Mouse (Mus musculus) lung, postnatal 0 days (tissue): ENCODE data around the gene Trim2. TPM values are rescaled to one million over a fixed set of nuclear protein-coding genes. Genes with fewer than 3 reads are reported as not detected.

Source experiments
- ATAC-seq: fragments of 200-750 bp; cut with Nextera tagmentation; 2 replicates; pipeline ENCODE4 v1.8.0; 2017; ENCODE audit warnings: moderate library complexity
- DNase-seq: peaks from one replicate; pipeline ENCODE4 v3.0.0-alpha.2; 2016; ENCODE audit warnings: low spot score
- H3K27ac ChIP-seq: fragments of 300-500 bp; sonication (generic); 2 replicates; pipeline ENCODE4 v1.5.1; 2014; ENCODE audit warnings: antibody characterized with exemption, mild to moderate bottlenecking, low read length, mixed read lengths
- H3K27me3 ChIP-seq: fragments of 300-500 bp; sonication (generic); replicated peaks from 2 replicates; pipeline ENCODE4 v1.6.1; 2014; ENCODE audit warnings: low read length, mixed read lengths; ENCODE audit not compliant: insufficient read depth
- H3K36me3 ChIP-seq: fragments of 300-500 bp; sonication (generic); 2 replicates; pipeline ENCODE4 v1.6.1; 2014; ENCODE audit warnings: low read length, mixed read lengths; ENCODE audit not compliant: insufficient read depth
- H3K4me1 ChIP-seq: fragments of 300-500 bp; sonication (generic); 2 replicates; pipeline ENCODE4 v1.6.1; 2014; ENCODE audit warnings: antibody characterized with exemption, low read depth, low read length, mixed read lengths; ENCODE audit not compliant: insufficient read depth
- H3K4me2 ChIP-seq: fragments of 300-500 bp; sonication (generic); replicated peaks from 2 replicates; pipeline ENCODE4 v1.6.1; 2014; ENCODE audit warnings: low read depth, mild to moderate bottlenecking, low read length, moderate library complexity, mixed read lengths
- H3K4me3 ChIP-seq: fragments of 300-500 bp; sonication (generic); 2 replicates; pipeline ENCODE4 v1.5.1; 2014; ENCODE audit warnings: low read depth, low read length
- H3K9ac ChIP-seq: fragments of 300-500 bp; sonication (generic); replicated peaks from 2 replicates; pipeline ENCODE4 v1.6.1; 2014; ENCODE audit warnings: low read depth, mild to moderate bottlenecking
- H3K9me3 ChIP-seq: fragments of 300-500 bp; sonication (generic); 2 replicates; pipeline ENCODE4 v1.6.1; 2016; ENCODE audit warnings: low read length, mixed read lengths
- CTCF ChIP-seq: IDR thresholded peaks from 2 replicates; pipeline ENCODE4 v1.5.1; 2016; ENCODE audit warnings: antibody characterized with exemption, mild to moderate bottlenecking
- EP300 ChIP-seq: IDR thresholded peaks from 2 replicates; pipeline ENCODE4 v1.6.1; 2016; ENCODE audit warnings: antibody characterized with exemption, mild to moderate bottlenecking, control low read depth
- WGBS: fragments of 180-500 bp; shearing (Covaris S2); extraction: QIAGEN DNeasy Blood & Tissue Kit; methylation state at CpG from one replicate; pipeline ENCODE4 v1.1.7; 2014; 5-methylcytosine and 5-hydroxymethylcytosine counted together
- polyA plus RNA-seq: library from polyadenylated mRNA; unstranded; fragments of >200 nt; fragmentation: Nextera tagmentation; extraction: Ambion mirVana; gene quantifications from 2 replicates; pipeline ENCODE4 v1.2.1, GENCODE M21; 2015

Trim2 gene
- polyA plus RNA-seq, 1 experiment from 2014 or later, result 18.7 TPM

DNA sequence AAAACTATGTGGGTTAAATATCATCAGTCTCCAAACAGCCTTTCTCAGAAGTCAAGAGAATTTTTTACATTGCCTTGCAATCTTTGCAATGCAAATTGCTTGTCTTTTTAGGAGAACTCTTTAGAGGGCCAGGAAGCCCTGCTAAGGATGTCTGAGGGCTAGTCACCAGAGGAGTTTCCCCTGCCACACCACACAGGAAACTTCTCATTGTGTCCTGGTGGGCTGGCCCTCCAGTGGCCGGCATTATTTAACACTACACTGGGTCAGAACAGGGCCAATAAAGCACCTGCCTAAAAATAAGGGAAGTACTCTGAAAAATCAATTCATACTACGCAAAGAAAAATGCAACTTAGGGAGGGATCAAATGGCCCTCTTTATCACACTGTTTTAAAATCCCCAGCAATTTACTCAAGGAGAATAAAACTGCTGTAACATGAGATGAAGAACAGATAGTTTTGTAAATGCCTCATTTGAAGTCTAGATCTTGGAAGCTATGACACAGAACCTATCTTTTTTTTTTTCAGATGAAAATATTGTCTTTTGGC is 87.4 kb downstream of the Trim2 start:
- no peak for DNase-seq
- Histone ChIP-seq H3K27me3 (no peaks in the 10 kb centered on the region), H3K9me3 (no peaks in the 10 kb centered on the region), H3K9ac (no peak overlapping the region), H3K4me2 (no peak overlapping the region), H3K4me1 (no peaks in the 10 kb centered on the region), H3K27ac (no peak overlapping the region), H3K36me3 (no peaks in the 10 kb centered on the region), H3K4me3 (no peak overlapping the region)
- ATAC-seq, result no peak
- WGBS, result 40% methylated on average over 2 of the region's 2 CpGs
- TF ChIP-seq CTCF (peak; percentile 33), EP300 (no peak)

DNA sequence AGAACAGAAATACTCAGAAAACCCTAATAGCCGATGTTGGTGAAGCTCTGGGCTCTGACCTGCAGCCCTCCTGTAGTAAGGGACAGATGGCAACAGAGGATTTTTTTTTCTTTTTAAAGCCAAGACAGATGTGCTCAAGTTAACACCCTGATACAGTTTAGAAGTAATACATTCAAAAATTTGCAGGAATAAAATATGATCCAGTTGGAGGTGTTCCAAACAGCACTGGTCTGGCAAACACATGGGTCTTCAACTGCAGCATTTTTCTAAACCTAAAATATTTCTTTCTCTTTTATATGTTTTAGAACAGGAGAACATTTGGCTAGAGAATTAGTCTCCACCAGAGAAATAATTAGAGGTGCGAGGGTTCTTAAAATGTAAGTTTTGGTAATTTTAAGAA is 88.2 kb downstream of the Trim2 start:
- 63% methylated on average over 2 of the region's 2 CpGs for WGBS
- Histone ChIP-seq H3K9ac (no peak overlapping the region), H3K27me3 (no peaks in the 10 kb centered on the region), H3K36me3 (no peaks in the 10 kb centered on the region), H3K27ac (no peak overlapping the region), H3K4me1 (no peaks in the 10 kb centered on the region), H3K4me3 (no peak overlapping the region), H3K4me2 (no peak overlapping the region), H3K9me3 (no peaks in the 10 kb centered on the region)
- ATAC-seq, result no peak
- DNase-seq, result no peak
- no peak for TF ChIP-seq EP300
- TF ChIP-seq CTCF, result no peak

DNA sequence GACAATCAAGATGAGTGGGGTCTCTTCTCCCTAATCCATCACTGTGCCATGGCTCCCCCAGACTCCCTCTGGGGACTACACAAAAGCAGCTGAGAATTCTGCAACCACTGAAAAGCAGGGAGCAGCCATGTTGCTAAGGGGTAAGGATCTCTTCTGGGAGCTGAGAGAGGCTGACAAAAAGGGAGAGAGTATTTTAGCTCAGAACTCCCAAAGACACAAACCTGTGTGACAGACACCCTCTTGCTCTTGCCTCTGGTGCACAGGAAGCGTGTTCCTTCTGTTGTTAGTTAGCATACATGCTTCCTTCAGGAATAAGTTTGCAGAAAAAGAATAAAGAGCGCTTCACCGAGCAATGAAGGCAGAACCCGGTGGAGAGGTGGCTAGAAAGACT is 88.7 kb downstream of the Trim2 start:
- ATAC-seq (no peak), DNase-seq (no peak)
- H3K9me3 ChIP-seq, result no peaks in the 10 kb centered on the region
- 51% methylated on average over 4 of the region's 4 CpGs for WGBS
- H3K36me3 ChIP-seq, result no peaks in the 10 kb centered on the region
- no peaks in the 10 kb centered on the region for H3K27me3 ChIP-seq
- TF ChIP-seq EP300 (no peak), CTCF (no peak)
- H3K4me2 ChIP-seq, result 0 out of 2 replicates have a peak overlapping the region, but pooled peaks have one; percentile 8
- no peaks in the 10 kb centered on the region for H3K4me1 ChIP-seq
- H3K4me3 ChIP-seq, result no peak overlapping the region
- H3K9ac ChIP-seq, result no peak overlapping the region
- no peak overlapping the region for H3K27ac ChIP-seq

DNA sequence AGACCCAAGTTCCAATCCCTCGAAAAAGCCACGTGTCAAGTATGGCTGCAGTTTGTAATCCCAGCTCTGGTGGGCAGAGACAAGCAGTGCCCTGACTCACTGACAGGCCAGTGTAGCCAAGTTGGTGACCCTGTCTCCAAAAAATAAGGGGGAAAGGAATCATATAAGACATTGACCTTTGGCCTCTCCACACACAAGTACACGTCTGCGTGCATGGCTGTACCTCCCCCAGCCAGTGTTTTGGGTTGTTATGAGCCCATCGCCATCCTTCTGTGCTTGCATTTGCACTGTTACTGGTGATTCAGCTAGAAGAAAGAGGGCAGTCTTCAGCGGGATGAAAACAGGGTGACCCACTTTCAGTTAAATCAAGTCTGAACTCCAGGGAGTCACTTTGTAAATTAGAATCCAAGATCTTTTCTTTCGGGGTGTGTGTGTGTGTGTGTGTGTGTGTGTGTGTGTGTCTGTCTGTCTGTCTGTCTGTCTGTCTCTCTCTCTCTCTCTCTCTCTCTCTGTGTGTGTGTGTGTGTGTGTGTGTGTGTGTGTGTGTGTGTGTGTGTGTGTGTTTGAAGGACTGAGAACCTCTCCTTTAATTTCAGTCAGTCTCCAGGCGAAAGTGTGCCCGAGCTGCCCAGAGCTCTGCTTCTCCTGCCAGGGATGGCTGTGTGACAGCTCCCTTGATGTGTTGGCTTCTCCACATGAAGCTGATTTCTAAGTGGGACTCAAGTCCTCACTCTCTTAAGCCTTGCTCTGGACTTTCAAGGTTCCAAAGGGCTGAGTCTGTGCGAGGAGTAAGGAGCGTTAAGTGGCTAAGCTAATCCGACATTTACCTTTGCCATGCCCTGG is 89.3 kb downstream of the Trim2 start:
- no peak overlapping the region for H3K4me3 ChIP-seq
- H3K4me1 ChIP-seq, result no peaks in the 10 kb centered on the region
- WGBS, result 66% methylated on average over 12 of the region's 12 CpGs
- TF ChIP-seq EP300 (no peak), CTCF (no peak)
- no peaks in the 10 kb centered on the region for H3K9me3 ChIP-seq
- DNase-seq, result no peak
- no peak for ATAC-seq
- H3K36me3 ChIP-seq, result no peaks in the 10 kb centered on the region
- no peak overlapping the region for H3K27ac ChIP-seq
- no peak overlapping the region for H3K9ac ChIP-seq
- H3K27me3 ChIP-seq, result no peaks in the 10 kb centered on the region
- 0 out of 2 replicates have a peak overlapping the region, but pooled peaks have one; percentile 8 for H3K4me2 ChIP-seq

DNA sequence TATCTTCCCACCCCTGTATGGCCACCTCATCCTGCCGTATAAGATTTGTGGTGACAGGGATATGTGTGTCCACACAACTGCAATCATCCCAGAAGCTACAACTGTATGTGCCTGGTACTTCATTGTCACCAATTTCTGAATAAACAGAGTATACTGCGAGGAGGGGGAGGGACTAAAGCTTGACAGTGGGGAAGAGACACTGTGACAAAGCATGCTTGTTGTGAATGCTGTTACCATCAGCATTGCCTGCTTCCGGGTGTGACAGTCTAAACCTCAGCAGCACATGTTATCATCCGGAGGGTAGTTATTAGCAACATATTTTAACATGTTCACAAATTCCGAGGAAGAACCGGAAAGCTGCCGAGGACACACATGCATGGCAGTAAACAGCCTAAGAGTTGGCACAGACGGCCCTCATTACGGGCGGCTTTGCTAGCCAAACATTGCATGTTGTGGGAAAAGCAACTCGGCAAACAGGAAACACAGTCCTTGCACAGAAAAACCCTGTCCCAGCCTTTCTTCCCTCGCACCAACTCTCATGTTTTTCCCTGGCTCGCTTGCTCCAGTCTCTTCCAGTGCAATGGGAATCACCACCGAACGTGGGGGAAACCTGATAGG is 90.8 kb downstream of the Trim2 start:
- 69% methylated on average over 15 of the region's 15 CpGs for WGBS
- Histone ChIP-seq H3K4me1 (no peaks in the 10 kb centered on the region), H3K27ac (no peak overlapping the region), H3K4me3 (no peak overlapping the region), H3K36me3 (no peaks in the 10 kb centered on the region), H3K4me2 (no peak overlapping the region), H3K27me3 (no peaks in the 10 kb centered on the region), H3K9ac (no peak overlapping the region), H3K9me3 (no peaks in the 10 kb centered on the region)
- DNase-seq (no peak), ATAC-seq (no peak)
- no peak for TF ChIP-seq CTCF

DNA sequence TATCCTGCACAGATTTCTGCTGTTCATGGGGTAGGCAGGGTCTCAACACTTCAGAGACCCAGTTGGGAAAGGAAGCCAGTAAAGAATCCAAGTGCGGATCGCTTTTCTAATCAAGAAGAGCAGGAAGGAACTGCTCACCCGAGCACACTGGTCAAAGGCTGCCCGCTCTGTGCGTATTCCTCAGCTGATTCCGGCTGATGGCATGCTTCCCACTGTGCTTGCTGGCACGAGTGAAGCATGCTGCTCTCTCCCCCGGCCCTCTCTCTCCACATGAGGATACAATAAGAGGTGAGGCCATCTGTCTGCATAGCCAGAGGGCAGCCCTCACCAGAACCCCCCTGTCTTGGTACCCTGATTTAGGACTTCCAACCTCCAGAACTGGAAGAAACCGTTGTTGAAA is 91.4 kb downstream of the Trim2 start:
- Histone ChIP-seq H3K9ac (no peak overlapping the region), H3K4me3 (no peak overlapping the region), H3K36me3 (no peaks in the 10 kb centered on the region), H3K27me3 (no peaks in the 10 kb centered on the region), H3K9me3 (no peaks in the 10 kb centered on the region), H3K4me2 (no peak overlapping the region), H3K27ac (no peak overlapping the region), H3K4me1 (no peaks in the 10 kb centered on the region)
- TF ChIP-seq EP300 (no peak), CTCF (no peak)
- ATAC-seq (no peak), DNase-seq (no peak)
- 59% methylated on average over 9 of the region's 9 CpGs for WGBS
